Mouse (Mus musculus) intestine, postnatal 0 days (tissue): Measurements from ENCODE around the gene Lrriq4. TPM values are rescaled to one million over a fixed set of nuclear protein-coding genes. Genes with fewer than 3 reads are reported as not detected.

Experiments
- ATAC-seq: fragments of 200-750 bp; cut with Nextera tagmentation; 2 replicates; pipeline ENCODE4 v1.8.0; 2017; ENCODE audit warnings: mild to moderate bottlenecking, moderate TSS enrichment, moderate library complexity
- H3K27ac ChIP-seq: fragments of 300-500 bp; sonication (generic); 2 replicates; pipeline ENCODE4 v1.5.1; 2014; ENCODE audit warnings: mild to moderate bottlenecking, low read depth, low read length, moderate library complexity
- H3K27me3 ChIP-seq: fragments of 300-500 bp; sonication (generic); replicated peaks from 2 replicates; pipeline ENCODE4 v1.6.1; 2014; ENCODE audit warnings: low read length, mixed read lengths; ENCODE audit not compliant: control insufficient read depth, insufficient read depth
- H3K36me3 ChIP-seq: fragments of 300-500 bp; sonication (generic); 2 replicates; pipeline ENCODE4 v1.6.1; 2014; ENCODE audit warnings: mild to moderate bottlenecking, moderate library complexity; ENCODE audit not compliant: control insufficient read depth, insufficient read depth
- H3K4me1 ChIP-seq: fragments of 300-500 bp; sonication (generic); replicated peaks from 2 replicates; pipeline ENCODE4 v1.6.1; 2014; ENCODE audit warnings: antibody characterized with exemption, low read length, mixed read lengths; ENCODE audit not compliant: control insufficient read depth, insufficient read depth
- H3K4me2 ChIP-seq: fragments of 300-500 bp; sonication (generic); replicated peaks from 2 replicates; pipeline ENCODE4 v1.6.1; 2014; ENCODE audit warnings: low read depth, mild to moderate bottlenecking, moderate library complexity
- H3K4me3 ChIP-seq: fragments of 300-500 bp; sonication (generic); 2 replicates; pipeline ENCODE4 v1.5.1; 2014; ENCODE audit warnings: low read depth, low read length
- H3K9ac ChIP-seq: fragments of 300-500 bp; sonication (generic); 2 replicates; pipeline ENCODE4 v1.6.1; 2014; ENCODE audit warnings: mild to moderate bottlenecking, low read depth, low read length
- H3K9me3 ChIP-seq: fragments of 300-500 bp; sonication (generic); 2 replicates; pipeline ENCODE4 v1.6.1; 2016; ENCODE audit warnings: mixed run types; ENCODE audit not compliant: control insufficient read depth
- CTCF ChIP-seq: sonication (generic); IDR thresholded peaks from 2 replicates; pipeline ENCODE4 v1.5.1; 2016; ENCODE audit warnings: low read depth, mild to moderate bottlenecking, control low read depth, antibody characterized with exemption, moderate library complexity
- WGBS: fragments of 180-500 bp; shearing (Covaris S2); extraction: QIAGEN DNeasy Blood & Tissue Kit; methylation state at CpG from one replicate; pipeline ENCODE4 v1.1.7; 2014; 5-methylcytosine and 5-hydroxymethylcytosine counted together
- polyA plus RNA-seq: library from polyadenylated mRNA; unstranded; fragments of >200 nt; fragmentation: Nextera tagmentation; extraction: Ambion mirVana; gene quantifications from 2 replicates; pipeline ENCODE4 v1.2.1, GENCODE M21; 2015

Gene Lrriq4
- polyA plus RNA-seq, 1 experiment from 2014 or later: not detected

- H3K9ac ChIP-seq: no peak overlapping the region
- no peak overlapping the region for H3K27ac ChIP-seq
- ATAC-seq: no peak
- no peaks in the 10 kb centered on the region for H3K36me3 ChIP-seq
- H3K4me2 ChIP-seq: no peak overlapping the region
- no peak overlapping the region for H3K4me3 ChIP-seq
- no peaks in the 10 kb centered on the region for H3K27me3 ChIP-seq
- TF ChIP-seq CTCF: no peak
- 79% methylated on average over 6 of the region's 6 CpGs for WGBS
- no peaks in the 10 kb centered on the region for H3K4me1 ChIP-seq
- no peaks in the 10 kb centered on the region for H3K9me3 ChIP-seq
Observed at GRCm38 (mm10) chr3:30710191-30710590, 65.9 kb downstream of the Lrriq4 start.

- no peaks in the 10 kb centered on the region for H3K4me1 ChIP-seq
- H3K4me2 ChIP-seq: no peak overlapping the region
- H3K27me3 ChIP-seq: no peaks in the 10 kb centered on the region
- TF ChIP-seq CTCF: peak; percentile 35
- H3K27ac ChIP-seq: no peak overlapping the region
- H3K36me3 ChIP-seq: no peaks in the 10 kb centered on the region
- no peak for ATAC-seq
- WGBS: 70% methylated on average over 1 of the region's 1 CpGs
- H3K9ac ChIP-seq: no peak overlapping the region
- no peak overlapping the region for H3K4me3 ChIP-seq
- H3K9me3 ChIP-seq: no peaks in the 10 kb centered on the region
Observed at GRCm38 (mm10) chr3:30713334-30713733, 69.0 kb downstream of the Lrriq4 start.

- 83% methylated on average over 3 of the region's 3 CpGs for WGBS
- no peak for ATAC-seq
- no peak overlapping the region for H3K27ac ChIP-seq
- H3K36me3 ChIP-seq: no peaks in the 10 kb centered on the region
- H3K9ac ChIP-seq: no peak overlapping the region
- H3K9me3 ChIP-seq: no peaks in the 10 kb centered on the region
- H3K4me3 ChIP-seq: no peak overlapping the region
- no peak overlapping the region for H3K4me2 ChIP-seq
- no peaks in the 10 kb centered on the region for H3K4me1 ChIP-seq
- no peaks in the 10 kb centered on the region for H3K27me3 ChIP-seq
- no peak for TF ChIP-seq CTCF
Observed at GRCm38 (mm10) chr3:30718649-30719048, 74.3 kb downstream of the Lrriq4 start.

Other genes with a start within 250 kb of the Lrriq4 start
- gene Mecom, start 96.5 kb upstream of the Lrriq4 start, polyA plus RNA-seq: 7.7 and 9.4 TPM in 2 replicates
- gene Actrt3, start 44.6 kb upstream of the Lrriq4 start, polyA plus RNA-seq: 0.12 TPM in 2 replicates
- 10.3 and 11.4 TPM in 2 replicates for gene Mynn, start 42.4 kb upstream of the Lrriq4 start, polyA plus RNA-seq
- gene Lrrc34, start 3.4 kb downstream of the Lrriq4 start, polyA plus RNA-seq: 0.16 and 0.18 TPM in 2 replicates
- gene Lrrc31, start 55.3 kb downstream of the Lrriq4 start, polyA plus RNA-seq: 0.69 and 0.73 TPM in 2 replicates
- not detected in 2 replicates for gene Samd7, start 101.8 kb downstream of the Lrriq4 start, polyA plus RNA-seq
- 111 TPM in 2 replicates for gene Sec62, start 148.4 kb downstream of the Lrriq4 start, polyA plus RNA-seq
- gene Gpr160, start 211.4 kb downstream of the Lrriq4 start, polyA plus RNA-seq: 12.8 and 14.4 TPM in 2 replicates